Mouse (Mus musculus): ENCODE data around the gene Nrp1. TPM values are rescaled to one million over a fixed set of nuclear protein-coding genes. Genes with fewer than 3 reads are reported as not detected.

The Nrp1 gene
- total RNA-seq, 1 experiment from 2014 or later, result 7.7 TPM

DNA sequence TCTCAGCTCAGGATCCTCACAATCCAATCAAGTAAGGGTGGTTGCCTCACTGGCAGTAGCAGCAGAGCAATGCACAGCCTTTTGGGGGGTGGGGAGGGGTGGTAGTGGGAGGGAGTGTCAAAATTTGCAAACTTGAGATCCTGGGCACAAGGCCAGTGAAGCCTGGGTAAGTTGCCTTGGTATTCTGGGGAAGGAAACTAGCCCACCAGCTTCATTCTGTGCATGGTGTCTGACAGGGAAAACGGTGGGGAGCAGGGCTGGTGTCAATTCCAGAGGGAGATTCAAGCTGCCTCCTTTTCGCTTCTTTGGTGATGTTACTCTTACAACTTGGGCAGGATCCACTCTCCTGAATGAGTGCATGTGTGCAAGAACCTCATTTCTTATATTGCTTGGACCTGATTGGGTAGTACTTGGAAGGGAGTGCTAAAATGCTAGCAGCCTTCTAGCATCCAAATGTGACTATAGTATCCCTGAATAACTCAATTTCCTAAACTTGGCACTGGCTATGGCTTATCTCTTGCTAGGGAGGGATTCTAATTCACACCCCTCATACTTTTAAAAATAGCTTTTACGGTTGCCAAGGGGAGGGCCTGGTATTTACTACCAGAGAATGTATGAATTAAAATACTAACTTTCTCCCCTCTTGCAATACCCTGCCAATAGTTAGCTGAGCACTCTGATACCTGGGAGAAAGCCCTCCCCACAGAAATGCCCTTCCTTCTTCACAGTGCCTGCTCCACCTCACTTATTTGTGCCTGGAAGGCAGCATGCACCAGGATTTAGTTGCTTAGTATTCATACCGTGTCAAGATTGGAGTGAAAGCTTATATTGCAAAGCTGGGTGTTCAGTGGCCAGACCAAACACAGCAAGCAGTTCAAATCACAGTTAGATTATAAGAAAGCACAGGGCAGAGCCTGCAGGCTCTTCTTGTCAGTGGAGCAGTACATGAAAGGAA, 57.6 kb downstream of the Nrp1 start:
- no peak for ATAC-seq (replicated peaks; ENCODE audit: low read depth, poor library complexity, severe bottlenecking)

- ATAC-seq (replicated peaks; ENCODE audit: low read depth, poor library complexity, severe bottlenecking), result no peak
Observed at GRCm38 (mm10) chr8:128416896-128417295, 58.5 kb downstream of the Nrp1 start.

- ATAC-seq (replicated peaks; ENCODE audit: low read depth, poor library complexity, severe bottlenecking), result no peak
Observed at GRCm38 (mm10) chr8:128417956-128418796, 59.8 kb downstream of the Nrp1 start.

DNA sequence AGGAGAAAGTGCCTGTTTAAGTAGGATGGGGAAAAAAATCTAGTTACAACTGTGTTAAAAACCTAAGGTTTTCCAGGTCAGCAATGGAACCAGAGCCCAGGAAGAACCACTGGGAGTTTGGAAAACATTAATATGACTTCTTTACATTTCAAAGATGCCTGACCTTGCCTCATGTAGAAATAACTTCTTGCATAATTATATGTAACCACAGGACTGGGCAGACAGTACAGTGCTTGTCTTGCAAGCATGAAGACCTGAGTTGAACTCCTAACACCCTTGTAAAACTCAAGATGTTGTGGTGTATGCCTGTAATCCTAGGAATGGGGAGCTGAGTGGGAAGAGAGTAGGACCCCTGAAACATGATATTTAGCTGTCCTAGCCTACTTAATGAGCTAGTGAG, 61.6 kb downstream of the Nrp1 start:
- no peak for ATAC-seq (replicated peaks; ENCODE audit: low read depth, poor library complexity, severe bottlenecking)

DNA sequence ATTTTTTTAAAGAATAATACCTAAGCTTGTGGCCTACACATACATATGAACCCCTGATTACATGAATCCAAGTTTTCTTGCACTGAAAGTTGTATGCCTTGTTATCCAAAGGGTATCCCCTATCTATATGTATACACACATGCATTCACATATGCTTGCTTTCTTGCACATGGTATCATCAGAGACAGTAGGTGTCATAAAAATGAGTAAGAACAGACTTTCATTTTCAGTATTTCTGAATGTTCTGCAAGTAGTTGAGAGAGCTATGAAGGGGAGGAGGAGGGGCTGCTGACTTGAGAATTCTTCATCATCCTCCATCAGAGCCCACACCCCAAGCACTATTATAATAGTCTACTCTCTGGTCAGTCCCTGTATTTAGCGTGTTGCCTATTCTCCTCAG, 62.0 kb downstream of the Nrp1 start:
- ATAC-seq (replicated peaks; ENCODE audit: low read depth, poor library complexity, severe bottlenecking), result no peak

- no peak for ATAC-seq (replicated peaks; ENCODE audit: low read depth, poor library complexity, severe bottlenecking)
Observed at GRCm38 (mm10) chr8:128423813-128424212, 65.4 kb downstream of the Nrp1 start.

- ATAC-seq (replicated peaks; ENCODE audit: low read depth, poor library complexity, severe bottlenecking), result no peak
Observed at GRCm38 (mm10) chr8:128424626-128425333, 66.4 kb downstream of the Nrp1 start.

DNA sequence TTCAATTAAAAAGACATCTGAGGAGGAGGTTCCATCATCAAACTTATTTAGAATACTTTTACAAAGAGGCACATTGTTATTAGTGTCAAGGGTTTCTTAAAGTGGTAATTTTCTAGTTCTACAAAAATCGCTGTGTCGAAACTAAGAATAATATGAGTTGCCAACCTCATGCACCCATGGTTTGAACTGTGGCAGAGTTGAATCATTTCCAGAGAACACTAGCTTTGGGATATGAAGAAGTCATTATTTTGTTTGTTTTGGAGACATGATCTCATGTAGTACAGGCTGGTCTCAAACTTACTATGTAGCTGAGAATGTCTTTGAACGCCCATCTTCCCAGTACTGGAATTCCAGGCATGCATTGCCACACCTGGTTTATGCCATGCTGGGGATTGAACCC, 68.7 kb downstream of the Nrp1 start:
- ATAC-seq (replicated peaks; ENCODE audit: low read depth, poor library complexity, severe bottlenecking), result no peak

DNA sequence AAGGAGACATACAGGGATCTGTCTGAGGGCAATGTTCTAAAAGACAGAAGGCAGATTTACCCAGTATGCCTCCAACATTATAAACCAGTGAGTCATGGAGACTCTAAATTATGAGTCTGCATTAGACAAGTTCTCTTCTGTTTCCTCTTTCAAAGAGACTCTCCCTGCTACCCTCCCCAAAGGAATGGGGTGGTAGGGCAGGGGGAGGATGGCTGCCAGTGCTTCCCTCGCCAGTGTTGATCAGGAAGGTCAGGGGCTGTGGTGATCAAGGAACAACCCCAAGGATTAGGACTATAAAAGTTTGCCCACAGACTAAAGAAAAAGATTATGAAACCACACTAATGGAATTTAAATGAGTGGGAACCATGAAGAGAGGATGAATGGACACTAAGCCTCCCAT, 70.6 kb downstream of the Nrp1 start:
- 0 out of 2 replicates have a peak, but pooled peaks have one; percentile 3 for ATAC-seq (replicated peaks; ENCODE audit: low read depth, poor library complexity, severe bottlenecking)

DNA sequence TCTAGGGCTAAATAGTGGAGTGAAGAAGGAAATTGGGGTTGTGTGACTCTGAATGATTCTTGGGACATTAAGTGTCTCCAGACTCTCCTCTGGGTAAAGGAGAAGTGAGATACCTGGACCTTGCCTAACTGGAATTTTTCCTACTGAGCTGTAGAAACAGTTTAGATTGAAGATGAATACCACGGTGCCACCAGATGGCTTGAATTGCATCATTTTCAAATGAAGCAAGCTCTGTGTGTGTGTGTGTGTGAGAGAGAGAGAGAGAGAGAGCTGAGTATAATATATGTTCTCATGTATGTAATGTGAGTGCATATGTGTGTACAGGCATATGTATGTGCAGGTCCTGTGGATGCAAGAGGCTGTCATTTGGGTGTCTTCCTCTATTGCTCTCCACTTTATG, 72.7 kb downstream of the Nrp1 start:
- ATAC-seq (replicated peaks; ENCODE audit: low read depth, poor library complexity, severe bottlenecking), result 0 out of 2 replicates have a peak, but pooled peaks have one; percentile 22

- no peak for ATAC-seq (replicated peaks; ENCODE audit: low read depth, poor library complexity, severe bottlenecking)
Observed at GRCm38 (mm10) chr8:128435749-128436148, 77.3 kb downstream of the Nrp1 start.

GRCm38 (mm10) chr8:128437156-128437825, 78.9 kb downstream of the Nrp1 start:
- ATAC-seq (replicated peaks; ENCODE audit: low read depth, poor library complexity, severe bottlenecking), result no peak

GRCm38 (mm10) chr8:128441407-128441806, 83.0 kb downstream of the Nrp1 start:
- ATAC-seq (replicated peaks; ENCODE audit: low read depth, poor library complexity, severe bottlenecking), result no peak

GRCm38 (mm10) chr8:128445596-128445995, 87.2 kb downstream of the Nrp1 start:
- ATAC-seq (replicated peaks; ENCODE audit: low read depth, poor library complexity, severe bottlenecking), result no peak

DNA sequence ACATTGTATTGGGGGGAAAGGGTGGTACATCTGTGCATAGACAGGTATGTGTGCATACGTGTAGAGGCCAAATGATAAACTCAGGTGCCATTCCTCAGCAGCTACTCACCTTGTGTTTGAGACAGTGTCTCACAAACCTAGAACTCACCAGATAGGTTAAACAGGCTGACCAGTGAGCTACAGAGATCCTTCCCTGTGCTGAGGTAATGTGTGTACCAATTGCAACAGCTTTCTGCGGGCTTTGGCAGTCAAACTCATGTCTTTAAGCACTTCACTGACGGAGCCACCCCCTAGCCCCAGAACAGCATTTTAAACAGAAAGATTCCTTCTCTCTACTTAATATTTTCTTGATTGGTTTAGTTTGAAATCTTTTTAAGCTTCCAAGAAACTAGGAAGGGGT, 88.2 kb downstream of the Nrp1 start:
- ATAC-seq (replicated peaks; ENCODE audit: low read depth, poor library complexity, severe bottlenecking), result no peak

DNA sequence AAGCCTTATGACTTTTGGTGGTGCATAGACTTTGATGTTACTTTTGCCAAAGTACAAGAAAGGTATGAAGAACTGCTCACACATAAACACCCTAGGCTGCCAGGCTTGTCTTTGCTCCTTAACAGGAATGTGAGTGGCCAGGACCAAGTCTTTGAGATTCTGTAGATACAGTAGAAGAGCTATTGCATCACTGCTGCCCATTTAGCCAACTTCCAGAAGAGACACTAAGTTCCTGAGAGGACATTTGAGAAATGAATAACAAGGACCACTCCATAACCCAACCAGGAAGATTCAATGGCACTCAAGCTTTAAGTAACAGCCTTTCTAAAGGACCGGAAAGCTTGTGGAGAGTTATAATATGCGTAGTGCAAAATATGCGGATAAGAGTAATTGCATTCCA, 88.9 kb downstream of the Nrp1 start:
- ATAC-seq (replicated peaks; ENCODE audit: low read depth, poor library complexity, severe bottlenecking), result no peak

DNA sequence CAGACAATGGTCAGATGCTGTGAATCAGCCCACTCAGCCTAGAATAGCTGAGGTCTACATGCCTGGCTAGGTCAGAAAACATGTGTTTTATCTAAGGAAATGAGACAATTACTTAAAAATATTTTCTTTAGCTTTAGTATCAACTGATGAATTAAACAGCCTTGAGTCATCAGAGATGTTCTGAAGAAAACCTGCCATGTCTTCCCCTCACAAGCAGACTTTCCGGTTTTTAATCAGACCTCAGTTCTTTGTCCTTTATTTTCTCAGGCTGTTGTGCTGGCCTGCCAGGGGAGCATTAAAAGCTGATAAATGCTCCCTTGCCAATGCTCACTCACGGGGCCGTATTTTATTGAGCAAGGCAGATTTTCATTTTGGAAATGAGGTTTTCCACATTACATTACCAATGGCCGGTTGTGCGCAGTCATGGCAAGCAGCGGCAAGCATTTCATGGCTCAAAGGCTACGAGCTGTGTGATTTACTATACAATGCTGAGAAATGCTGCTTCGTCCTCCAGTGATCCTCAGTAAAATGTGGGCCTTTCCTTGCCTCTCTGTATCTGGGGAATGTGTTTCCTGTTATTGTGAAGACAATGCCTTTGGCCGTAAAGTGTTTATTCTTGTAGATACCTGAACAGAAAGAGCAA, 92.1 kb downstream of the Nrp1 start:
- ATAC-seq (replicated peaks; ENCODE audit: low read depth, poor library complexity, severe bottlenecking), result no peak

DNA sequence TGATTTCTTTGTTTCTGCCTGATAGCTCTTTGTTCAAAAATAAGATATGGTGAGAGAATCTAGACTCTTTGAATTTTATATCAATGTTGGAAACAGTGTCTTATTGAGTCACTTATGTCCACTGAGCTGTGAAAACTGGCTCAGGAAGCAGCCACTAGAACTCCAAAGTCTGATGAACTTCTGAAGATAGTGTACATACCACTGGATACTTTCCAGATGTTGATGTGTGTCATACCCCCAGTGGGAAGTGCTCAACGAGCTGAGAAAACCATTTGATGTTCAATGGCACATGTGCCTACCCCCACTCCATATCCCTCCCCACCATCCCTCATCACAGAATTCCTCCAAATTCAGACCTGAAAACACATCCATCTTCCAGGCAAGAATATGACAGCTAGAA, 92.7 kb downstream of the Nrp1 start:
- no peak for ATAC-seq (replicated peaks; ENCODE audit: low read depth, poor library complexity, severe bottlenecking)

DNA sequence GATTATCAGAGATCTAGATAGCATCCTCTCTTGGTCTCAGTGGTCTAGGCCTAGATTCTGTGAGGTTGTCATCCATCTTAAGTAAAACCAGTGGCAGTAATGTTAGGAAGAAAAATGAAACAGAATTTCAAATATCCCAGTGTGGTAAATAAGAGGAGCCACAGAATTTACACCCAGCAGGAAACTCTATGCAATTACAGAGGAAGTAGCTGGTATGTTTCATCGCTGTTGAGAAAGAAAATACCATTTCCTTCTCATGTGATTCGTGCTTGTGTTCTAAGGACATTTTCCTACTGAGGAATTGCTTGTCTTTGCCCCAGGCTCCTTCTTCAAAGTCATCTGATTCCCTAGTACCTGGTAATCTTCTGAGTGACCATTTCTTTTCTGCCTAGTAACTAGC, 95.1 kb downstream of the Nrp1 start:
- ATAC-seq (replicated peaks; ENCODE audit: low read depth, poor library complexity, severe bottlenecking), result peak; percentile 52

Data from common myeloid progenitor, adult 5-6 weeks (primary cell).